Mouse (Mus musculus) testis, adult 2 months (tissue): ENCODE data around the gene Gm48551.

Experiments
- CTCF ChIP-seq: fragments of 200-500 bp; IDR thresholded peaks from 2 replicates; pipeline ENCODE4 v1.5.1; 2012; ENCODE audit warnings: low read depth, mild to moderate bottlenecking, inconsistent platforms, low read length, moderate library complexity; ENCODE audit not compliant: control insufficient read depth, insufficient read depth, insufficient replicate concordance
- POLR2A ChIP-seq: fragments of 200-500 bp; IDR thresholded peaks from 2 replicates; pipeline ENCODE4 v1.6.1; 2012; ENCODE audit warnings: low read depth, mild to moderate bottlenecking, inconsistent platforms, low read length, moderate library complexity; ENCODE audit not compliant: control insufficient read depth

GRCm38 (mm10) chr10:81401205-81401520, 16.9 kb downstream of the Gm48551 start:
- TF ChIP-seq POLR2A: no peak
- TF ChIP-seq CTCF: no peak
